Comparison of ENCODE assay signal across 8 mouse cellular contexts in the genomic region with DNA sequence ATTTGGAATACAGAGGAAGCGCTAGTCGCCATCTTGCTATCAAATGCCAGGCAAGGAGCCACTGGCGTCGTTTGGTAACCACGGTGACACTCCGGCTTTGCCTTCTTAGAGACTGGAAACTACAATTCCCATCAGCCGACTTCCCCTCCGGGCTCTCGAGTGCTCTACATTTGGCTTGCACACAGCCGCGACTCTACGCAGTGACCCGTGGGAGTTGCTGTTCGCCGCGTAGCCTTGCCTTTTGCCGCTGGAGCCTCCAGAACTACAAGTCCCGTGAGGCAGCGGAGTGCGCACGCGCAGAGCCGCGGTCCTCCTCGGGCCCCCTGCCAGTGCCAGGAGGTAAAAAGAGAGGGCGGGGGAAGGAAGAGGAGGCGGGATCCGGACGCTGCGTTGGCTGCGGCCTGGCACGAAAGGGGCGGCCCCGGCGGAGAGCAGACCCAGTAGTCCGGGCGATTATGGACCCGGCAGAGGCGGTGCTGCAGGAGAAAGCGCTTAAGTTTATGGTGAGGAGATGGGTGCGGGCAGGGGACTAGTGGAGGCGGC. TPM values are rescaled to one million over a fixed set of nuclear protein-coding genes. Genes with fewer than 3 reads are reported as not detected.
DNase-seq lines count a peak whose midpoint lies in the region; ATAC-seq and TF ChIP-seq lines count a peak whose summit lies in the region.

A gene (plus strand): TSS at position 351 of the 543 bp plus-strand sequence.

- H3K36me3 ChIP-seq in hindbrain, embryonic 10.5 days = peaks cover 19% of the 10 kb centered on the region; the same call in 1 of the 2 replicates
- H3K36me3 ChIP-seq in lung, postnatal 0 days (ENCODE audit: insufficient read depth, low read length) = no peaks in the 10 kb centered on the region

- peak within 1 kb of the TSS; percentile 69 for H3K4me2 ChIP-seq in lung, postnatal 0 days (replicated peaks; ENCODE audit: low read depth, low read length)

- no peaks in the 10 kb centered on the region for H3K9me3 ChIP-seq in hindbrain, embryonic 10.5 days
- no peaks in the 10 kb centered on the region for H3K9me3 ChIP-seq in lung, postnatal 0 days (ENCODE audit: low read length)

- peak within 1 kb of the TSS; percentile 90 for H3K4me3 ChIP-seq in hindbrain, embryonic 10.5 days
- H3K4me3 ChIP-seq in lung, postnatal 0 days (ENCODE audit: low read depth, low read length) = peak within 1 kb of the TSS; percentile 84

- DNase-seq in MN1 (ENCODE audit: low spot score) = peak; percentile 98
- DNase-seq in cerebellum, adult 9-10 months = peak; percentile 100
- peak; percentile 100 for DNase-seq in hindbrain, embryonic 10.5 days (ENCODE audit: low spot score)
- peak; percentile 100 for DNase-seq in layer of hippocampus, adult 9-11 months
- DNase-seq in lung, postnatal 0 days (ENCODE audit: low spot score) = peak; percentile 100
- peak; percentile 100 for DNase-seq in ovary, postnatal 14 days (ENCODE audit: low spot score)
- peak; percentile 100 for DNase-seq in thymus, postnatal 14 days

- peak within 1 kb of the TSS; percentile 68 for H3K9ac ChIP-seq in lung, postnatal 0 days (replicated peaks; ENCODE audit: low read depth)

- H3K4me1 ChIP-seq in hindbrain, embryonic 10.5 days (replicated peaks) = peaks cover 17% of the 10 kb centered on the region
- peaks cover 5% of the 10 kb centered on the region; the same call in 1 of the 2 replicates for H3K4me1 ChIP-seq in lung, postnatal 0 days (ENCODE audit: insufficient read depth, low read depth, low read length)

- ATAC-seq in frontal cortex, adult (ENCODE audit: low TSS enrichment) = peak; percentile 99
- ATAC-seq in lung, postnatal 0 days = peak; percentile 99

- no peak for TF ChIP-seq EP300 in lung, postnatal 0 days (IDR thresholded peaks at IDR 0.05)

- under 1% methylated on average over 42 of the region's 42 CpGs for WGBS in hindbrain, embryonic 10.5 days
- WGBS in lung, postnatal 0 days = under 1% methylated on average over 41 of the region's 42 CpGs

- H3K27ac ChIP-seq in hindbrain, embryonic 10.5 days = peak within 1 kb of the TSS; percentile 92
- peak within 1 kb of the TSS; percentile 77 for H3K27ac ChIP-seq in lung, postnatal 0 days (ENCODE audit: low read length)

- H3K27me3 ChIP-seq in hindbrain, embryonic 10.5 days (ENCODE audit: insufficient read depth, poor library complexity, severe bottlenecking) = no peaks in the 10 kb centered on the region
- no peaks in the 10 kb centered on the region for H3K27me3 ChIP-seq in lung, postnatal 0 days (replicated peaks; ENCODE audit: insufficient read depth, low read length)

- TF ChIP-seq CTCF in lung, postnatal 0 days (IDR thresholded peaks at IDR 0.05) = no peak

RNA-seq across cellular contexts. Expression of the gene that starts here (rescaled TPM):
- 48.0 and 48.1 TPM in 2 replicates for polyA plus RNA-seq in hindbrain, embryonic 10.5 days (2016; fragmentation: Nextera tagmentation; extraction: Ambion mirVana)
- 20.7 and 25.6 TPM in 2 replicates for polyA plus RNA-seq in lung, postnatal 0 days (2015; fragmentation: Nextera tagmentation; extraction: Ambion mirVana)

Comparison
In these comparisons a context has a peak if more than half of its experiments do, and no peak if none do; other contexts are left out.
1. Peak in every context shown above with its lines: DNase-seq, ATAC-seq, H3K4me3 ChIP-seq and H3K27ac ChIP-seq.